Mouse (Mus musculus): ENCODE measurements around the gene Olfr871.
"Not testable (repeated sequence)": the region's sequence is repeated elsewhere in the genome, so short reads cannot be mapped to it uniquely, and the experiment has no call there.

The Olfr871 gene

GRCm38 (mm10) chr9:20211907-20212306 lies at the start of gene Olfr871:
Gene Olfr871, plus strand, starts transcription at chr9:20212207.
- no peak for DNase-seq (ENCODE audit: low spot score)

GRCm38 (mm10) chr9:20173957-20174356 lies 38.0 kb upstream of the Olfr871 start, which contains the start of gene Olfr870:
Gene Olfr870, minus strand, starts transcription at chr9:20174057.
- DNase-seq (ENCODE audit: low spot score) = no peak

GRCm38 (mm10) chr9:20179463-20179862 lies 32.5 kb upstream of the Olfr871 start:
- no peak for DNase-seq (ENCODE audit: low spot score)

GRCm38 (mm10) chr9:20202131-20202530 lies 9.9 kb upstream of the Olfr871 start:
- DNase-seq (ENCODE audit: low spot score) = no peak

GRCm38 (mm10) chr9:20203413-20203984 lies 8.5 kb upstream of the Olfr871 start:
- not testable (repeated sequence) for DNase-seq (ENCODE audit: low spot score)

- no peak for DNase-seq (ENCODE audit: low spot score)
Observed at GRCm38 (mm10) chr9:20210812-20211211, 1.2 kb upstream of the Olfr871 start.

GRCm38 (mm10) chr9:20211477-20211876 lies 530 bp upstream of the Olfr871 start:
- DNase-seq (ENCODE audit: low spot score) = no peak

- no peak for DNase-seq (ENCODE audit: low spot score)
Observed at GRCm38 (mm10) chr9:20236819-20237218, 24.8 kb downstream of the Olfr871 start, which contains the start of gene Olfr872. Gene Olfr872, plus strand, starts transcription at chr9:20237119.

- DNase-seq (ENCODE audit: low spot score) = no peak
Observed at GRCm38 (mm10) chr9:20237378-20237777, 25.4 kb downstream of the Olfr871 start.
